Mouse (Mus musculus): ENCODE measurements around the gene Fam81a.

Fam81a gene

GRCm38 (mm10) chr9:70109279-70109678, 33.1 kb downstream of the Fam81a start:
- DNase-seq (ENCODE audit: low spot score) = peak; percentile 89

GRCm38 (mm10) chr9:70108151-70108550, 34.2 kb downstream of the Fam81a start:
- no peak for DNase-seq (ENCODE audit: low spot score)

- DNase-seq (ENCODE audit: low spot score) = no peak
Observed at GRCm38 (mm10) chr9:70105573-70105972, 36.8 kb downstream of the Fam81a start.

GRCm38 (mm10) chr9:70103106-70103505, 39.3 kb downstream of the Fam81a start:
- DNase-seq (ENCODE audit: low spot score) = no peak

GRCm38 (mm10) chr9:70097542-70097941, 44.8 kb downstream of the Fam81a start:
- DNase-seq (ENCODE audit: low spot score) = no peak

GRCm38 (mm10) chr9:70095016-70095415, 47.3 kb downstream of the Fam81a start:
- no peak for DNase-seq (ENCODE audit: low spot score)

- DNase-seq (ENCODE audit: low spot score) = no peak
Observed at GRCm38 (mm10) chr9:70090541-70090940, 51.8 kb downstream of the Fam81a start.

GRCm38 (mm10) chr9:70088786-70089096, 53.6 kb downstream of the Fam81a start:
- no peak for DNase-seq (ENCODE audit: low spot score)

GRCm38 (mm10) chr9:70088041-70088785, 54.1 kb downstream of the Fam81a start:
- DNase-seq (ENCODE audit: low spot score) = peak; percentile 53

GRCm38 (mm10) chr9:70087379-70087778, 55.0 kb downstream of the Fam81a start:
- DNase-seq (ENCODE audit: low spot score) = no peak

- no peak for DNase-seq (ENCODE audit: low spot score)
Observed at GRCm38 (mm10) chr9:70086091-70086490, 56.3 kb downstream of the Fam81a start.

GRCm38 (mm10) chr9:70084107-70084506, 58.3 kb downstream of the Fam81a start:
- DNase-seq (ENCODE audit: low spot score) = peak; percentile 29

- no peak for DNase-seq (ENCODE audit: low spot score)
Observed at GRCm38 (mm10) chr9:70082357-70083204, 59.8 kb downstream of the Fam81a start.

- DNase-seq (ENCODE audit: low spot score) = no peak
Observed at GRCm38 (mm10) chr9:70081767-70082166, 60.6 kb downstream of the Fam81a start.

- DNase-seq (ENCODE audit: low spot score) = no peak
Observed at GRCm38 (mm10) chr9:70080976-70081375, 61.4 kb downstream of the Fam81a start.

- no peak for DNase-seq (ENCODE audit: low spot score)
Observed at GRCm38 (mm10) chr9:70080027-70080800, 62.1 kb downstream of the Fam81a start.

- no peak for DNase-seq (ENCODE audit: low spot score)
Observed at GRCm38 (mm10) chr9:70078034-70078433, 64.3 kb downstream of the Fam81a start.

GRCm38 (mm10) chr9:70077170-70077569, 65.2 kb downstream of the Fam81a start:
- DNase-seq (ENCODE audit: low spot score) = no peak

GRCm38 (mm10) chr9:70072387-70072786, 70.0 kb downstream of the Fam81a start:
- no peak for DNase-seq (ENCODE audit: low spot score)

GRCm38 (mm10) chr9:70069961-70070435, 72.4 kb downstream of the Fam81a start:
- no peak for DNase-seq (ENCODE audit: low spot score)

GRCm38 (mm10) chr9:70067497-70067896, 74.9 kb downstream of the Fam81a start:
- DNase-seq (ENCODE audit: low spot score) = no peak

GRCm38 (mm10) chr9:70062012-70062411, 80.3 kb downstream of the Fam81a start:
- DNase-seq (ENCODE audit: low spot score) = no peak
